Mouse (Mus musculus) embryonic facial prominence, embryonic 13.5 days (tissue): Measurements from ENCODE around the gene Zfhx3. TPM values are rescaled to one million over a fixed set of nuclear protein-coding genes. Genes with fewer than 3 reads are reported as not detected.
A peak's percentile ranks its signal among the peaks of the same experiment; 100 is the strongest.

Source experiments
- ATAC-seq: fragments of 200-750 bp; cut with Nextera tagmentation; 2 replicates; pipeline ENCODE4 v1.8.0; 2017; ENCODE audit warnings: low read depth; ENCODE audit not compliant: insufficient number of reproducible peaks, insufficient read depth, low FRiP score, low TSS enrichment
- H3K27ac ChIP-seq: fragments of 300-500 bp; sonication (generic); 2 replicates; pipeline ENCODE4 v1.5.1; 2015; ENCODE audit warnings: moderate library complexity, mild to moderate bottlenecking, inconsistent platforms
- H3K27me3 ChIP-seq: fragments of 300-500 bp; sonication (generic); 2 replicates; pipeline ENCODE4 v1.6.1; 2015; ENCODE audit warnings: mild to moderate bottlenecking, inconsistent platforms
- H3K36me3 ChIP-seq: fragments of 300-500 bp; sonication (generic); 2 replicates; pipeline ENCODE4 v1.6.1; 2015; ENCODE audit warnings: mild to moderate bottlenecking, inconsistent platforms
- H3K4me1 ChIP-seq: fragments of 300-500 bp; sonication (generic); 2 replicates; pipeline ENCODE4 v1.6.1; 2015; ENCODE audit warnings: inconsistent platforms
- H3K4me2 ChIP-seq: fragments of 300-500 bp; sonication (generic); 2 replicates; pipeline ENCODE4 v1.6.1; 2015; ENCODE audit warnings: moderate library complexity, mild to moderate bottlenecking, inconsistent platforms
- H3K4me3 ChIP-seq: fragments of 300-500 bp; sonication (generic); 2 replicates; pipeline ENCODE4 v1.5.1; 2015; ENCODE audit warnings: mild to moderate bottlenecking, inconsistent platforms
- H3K9ac ChIP-seq: fragments of 300-500 bp; sonication (generic); 2 replicates; pipeline ENCODE4 v1.6.1; 2015; ENCODE audit warnings: mild to moderate bottlenecking, inconsistent platforms
- H3K9me3 ChIP-seq: fragments of 300-500 bp; sonication (generic); 2 replicates; pipeline ENCODE4 v1.6.1; 2016; ENCODE audit warnings: inconsistent platforms
- WGBS: fragments of 180-500 bp; shearing (Covaris S2); methylation state at CpG from one replicate; pipeline ENCODE4 v1.1.7; 2015; ENCODE audit warnings: mixed read lengths; 5-methylcytosine and 5-hydroxymethylcytosine counted together
- polyA plus RNA-seq: library from polyadenylated mRNA; unstranded; fragments of >200 nt; fragmentation: Nextera tagmentation; extraction: Ambion mirVana; gene quantifications from 2 replicates; pipeline ENCODE4 v1.2.1, GENCODE M21; 2015

Zfhx3 gene
- polyA plus RNA-seq, 1 experiment from 2014 or later, result 29.9 TPM

GRCm38 (mm10) chr8:108098598-108098997, 156.2 kb downstream of the Zfhx3 start:
- 83% methylated on average over 13 of the region's 13 CpGs for whole genome bisulfite sequencing
- no peak for ATAC-seq
- no peaks in the 10 kb centered on the region for H3K36me3 ChIP-seq
- H3K9me3 ChIP-seq, result no peaks in the 10 kb centered on the region
- no peak overlapping the region for H3K27ac ChIP-seq
- H3K9ac ChIP-seq, result no peak overlapping the region
- H3K27me3 ChIP-seq, result no peaks in the 10 kb centered on the region
- no peak overlapping the region for H3K4me2 ChIP-seq
- H3K4me1 ChIP-seq, result peaks cover 29% of the 10 kb centered on the region
- no peak overlapping the region for H3K4me3 ChIP-seq

- no peaks in the 10 kb centered on the region for H3K36me3 ChIP-seq
- 75% methylated on average over 8 of the region's 8 CpGs for WGBS
- H3K4me2 ChIP-seq, result no peak overlapping the region
- H3K27ac ChIP-seq, result no peak overlapping the region
- peaks cover 40% of the 10 kb centered on the region for H3K4me1 ChIP-seq
- H3K4me3 ChIP-seq, result no peak overlapping the region
- no peak for ATAC-seq
- no peaks in the 10 kb centered on the region for H3K27me3 ChIP-seq
- no peaks in the 10 kb centered on the region for H3K9me3 ChIP-seq
- no peak overlapping the region for H3K9ac ChIP-seq
Measured at GRCm38 (mm10) chr8:108101131-108101530, 158.7 kb downstream of the Zfhx3 start.

GRCm38 (mm10) chr8:108101978-108102865, 159.8 kb downstream of the Zfhx3 start:
- H3K4me3 ChIP-seq, result no peak overlapping the region
- no peaks in the 10 kb centered on the region for H3K9me3 ChIP-seq
- H3K4me1 ChIP-seq, result peaks cover 34% of the 10 kb centered on the region
- peak overlapping the region; percentile 14 for H3K27ac ChIP-seq
- peak overlapping the region; percentile 12 for H3K4me2 ChIP-seq
- H3K9ac ChIP-seq, result no peak overlapping the region
- WGBS, result 39% methylated on average over 16 of the region's 16 CpGs
- no peak for ATAC-seq
- H3K36me3 ChIP-seq, result no peaks in the 10 kb centered on the region
- H3K27me3 ChIP-seq, result no peaks in the 10 kb centered on the region

GRCm38 (mm10) chr8:108104471-108105098, 162.1 kb downstream of the Zfhx3 start:
- Histone ChIP-seq H3K36me3 (no peaks in the 10 kb centered on the region), H3K4me2 (no peak overlapping the region), H3K9ac (no peak overlapping the region), H3K9me3 (no peaks in the 10 kb centered on the region), H3K27ac (no peak overlapping the region), H3K4me3 (no peak overlapping the region), H3K27me3 (no peaks in the 10 kb centered on the region), H3K4me1 (peaks cover 29% of the 10 kb centered on the region)
- 24% methylated on average over 10 of the region's 10 CpGs for WGBS
- ATAC-seq, result no peak

- no peak for ATAC-seq
Measured at GRCm38 (mm10) chr8:108125053-108125452, 182.6 kb downstream of the Zfhx3 start.

GRCm38 (mm10) chr8:108125491-108125890, 183.0 kb downstream of the Zfhx3 start:
- Histone ChIP-seq H3K36me3 (no peaks in the 10 kb centered on the region), H3K27ac (no peak overlapping the region), H3K4me2 (no peak overlapping the region), H3K9ac (no peak overlapping the region), H3K9me3 (no peaks in the 10 kb centered on the region), H3K27me3 (no peaks in the 10 kb centered on the region), H3K4me3 (no peak overlapping the region), H3K4me1 (no peaks in the 10 kb centered on the region; the same call in 1 of the 2 replicates)
- WGBS, result 73% methylated on average over 2 of the region's 2 CpGs
- ATAC-seq, result no peak

More at GRCm38 (mm10) chr8:108125053-108125452, 182.6 kb downstream of the Zfhx3 start:
- H3K4me1 ChIP-seq, result no peaks in the 10 kb centered on the region; the same call in 1 of the 2 replicates
- no peaks in the 10 kb centered on the region for H3K27me3 ChIP-seq
- no peak overlapping the region for H3K9ac ChIP-seq
- no peak overlapping the region for H3K4me3 ChIP-seq
- no peak overlapping the region for H3K27ac ChIP-seq
- no peaks in the 10 kb centered on the region for H3K36me3 ChIP-seq
- no peak overlapping the region for H3K4me2 ChIP-seq
- no peaks in the 10 kb centered on the region for H3K9me3 ChIP-seq
- 66% methylated on average over 2 of the region's 2 CpGs for WGBS

- Histone ChIP-seq H3K4me2 (no peak overlapping the region), H3K27me3 (no peaks in the 10 kb centered on the region), H3K9ac (no peak overlapping the region), H3K4me3 (no peak overlapping the region), H3K4me1 (peaks cover 29% of the 10 kb centered on the region), H3K9me3 (no peaks in the 10 kb centered on the region), H3K36me3 (no peaks in the 10 kb centered on the region), H3K27ac (no peak overlapping the region)
- no peak for ATAC-seq
- WGBS, result 59% methylated on average over 5 of the region's 5 CpGs
Measured at GRCm38 (mm10) chr8:108146536-108146935, 204.1 kb downstream of the Zfhx3 start.

GRCm38 (mm10) chr8:108148599-108149249, 206.3 kb downstream of the Zfhx3 start:
- Histone ChIP-seq H3K9ac (no peak overlapping the region), H3K36me3 (no peaks in the 10 kb centered on the region), H3K27ac (0 out of 2 replicates have a peak overlapping the region, but pooled peaks have one; percentile 16), H3K9me3 (no peaks in the 10 kb centered on the region), H3K27me3 (no peaks in the 10 kb centered on the region), H3K4me2 (peak overlapping the region; percentile 44), H3K4me1 (peaks cover 27% of the 10 kb centered on the region), H3K4me3 (no peak overlapping the region)
- ATAC-seq, result 0 out of 2 replicates have a peak, but pooled peaks have one; percentile 20
- 55% methylated on average over 15 of the region's 15 CpGs for WGBS

GRCm38 (mm10) chr8:108170804-108171203, 228.4 kb downstream of the Zfhx3 start:
- H3K4me2 ChIP-seq, result no peak overlapping the region
- H3K27ac ChIP-seq, result no peak overlapping the region
- no peaks in the 10 kb centered on the region; the same call in 1 of the 2 replicates for H3K27me3 ChIP-seq
- no peak overlapping the region for H3K4me3 ChIP-seq
- H3K4me1 ChIP-seq, result no peaks in the 10 kb centered on the region
- H3K9me3 ChIP-seq, result no peaks in the 10 kb centered on the region
- H3K9ac ChIP-seq, result no peak overlapping the region
- H3K36me3 ChIP-seq, result no peaks in the 10 kb centered on the region
- ATAC-seq, result no peak
- WGBS, result 94% methylated on average over 14 of the region's 14 CpGs

GRCm38 (mm10) chr8:108183296-108183695, 240.9 kb downstream of the Zfhx3 start:
- Histone ChIP-seq H3K4me1 (peaks cover 5% of the 10 kb centered on the region; the same call in 1 of the 2 replicates), H3K36me3 (no peaks in the 10 kb centered on the region), H3K9me3 (no peaks in the 10 kb centered on the region), H3K27me3 (no peaks in the 10 kb centered on the region), H3K9ac (no peak overlapping the region), H3K4me2 (no peak overlapping the region), H3K4me3 (no peak overlapping the region), H3K27ac (no peak overlapping the region)
- WGBS, result 57% methylated on average over 4 of the region's 4 CpGs
- ATAC-seq, result no peak

GRCm38 (mm10) chr8:108183948-108184347, 241.5 kb downstream of the Zfhx3 start:
- Histone ChIP-seq H3K4me2 (no peak overlapping the region), H3K27me3 (no peaks in the 10 kb centered on the region), H3K4me3 (no peak overlapping the region), H3K36me3 (no peaks in the 10 kb centered on the region), H3K4me1 (peaks cover 5% of the 10 kb centered on the region; the same call in 1 of the 2 replicates), H3K9ac (no peak overlapping the region), H3K9me3 (no peaks in the 10 kb centered on the region), H3K27ac (no peak overlapping the region)
- ATAC-seq, result no peak
- 50% methylated on average over 8 of the region's 8 CpGs for WGBS
